Mouse (Mus musculus) liver, adult 2 months (tissue): ENCODE results near the gene Gm49510. TPM values are rescaled to one million over a fixed set of nuclear protein-coding genes. Genes with fewer than 3 reads are reported as not detected.

Source experiments
- DNase-seq: peaks from one replicate; pipeline ENCODE4 v3.0.0-alpha.2; 2011; ENCODE audit warnings: low read depth, low spot score; ENCODE audit errors: extremely low read depth
- H3K27ac ChIP-seq: fragments of 200-500 bp; replicated peaks from 2 replicates; pipeline ENCODE4 v1.5.1; 2012; ENCODE audit warnings: low read depth, mild to moderate bottlenecking, control low read depth, inconsistent platforms, low read length; ENCODE audit not compliant: insufficient read depth
- H3K27me3 ChIP-seq: fragments of 200-500 bp; 2 replicates; pipeline ENCODE4 v1.6.1; 2012; ENCODE audit warnings: mild to moderate bottlenecking, moderate library complexity, low read length, inconsistent platforms; ENCODE audit not compliant: control insufficient read depth, insufficient read depth
- H3K36me3 ChIP-seq: fragments of 200-500 bp; 2 replicates; pipeline ENCODE4 v1.6.1; 2012; ENCODE audit warnings: low read length, inconsistent platforms; ENCODE audit not compliant: control insufficient read depth, insufficient read depth
- H3K4me1 ChIP-seq: fragments of 200-500 bp; 2 replicates; pipeline ENCODE4 v1.6.1; 2011; ENCODE audit warnings: low read length; ENCODE audit not compliant: control insufficient read depth, insufficient read depth
- H3K4me3 ChIP-seq: fragments of 200-500 bp; 2 replicates; pipeline ENCODE4 v1.5.1; 2011; ENCODE audit warnings: low read depth, mild to moderate bottlenecking, control low read depth, low read length, moderate library complexity; ENCODE audit not compliant: insufficient read depth
- H3K79me2 ChIP-seq: fragments of 200-500 bp; 2 replicates; pipeline ENCODE4 v1.6.1; 2012; ENCODE audit warnings: inconsistent platforms, mild to moderate bottlenecking, low read length, moderate library complexity; ENCODE audit not compliant: control insufficient read depth, insufficient read depth
- H3K9ac ChIP-seq: fragments of 200-500 bp; 2 replicates; pipeline ENCODE4 v1.6.1; 2012; ENCODE audit warnings: low read depth, mild to moderate bottlenecking, control low read depth, inconsistent platforms, low read length
- CTCF ChIP-seq: fragments of 200-500 bp; IDR thresholded peaks from 2 replicates; pipeline ENCODE4 v1.5.1; 2011; ENCODE audit warnings: low read depth, low read length, control low read depth
- POLR2A ChIP-seq: fragments of 200-500 bp; IDR thresholded peaks from 2 replicates; pipeline ENCODE4 v1.6.1; 2011; ENCODE audit warnings: low read length, control low read depth; ENCODE audit not compliant: insufficient read depth; ENCODE audit errors: extremely low read depth
- WGBS: fragments of 180-500 bp; shearing (Covaris S2); methylation state at CpG from one replicate; pipeline ENCODE4 v1.1.7; 2018; 5-methylcytosine and 5-hydroxymethylcytosine counted together
- polyA plus RNA-seq: library from polyadenylated mRNA; depleted of rRNA; stranded (reverse); fragments of >200 nt; gene quantifications from 2 replicates; pipeline ENCODE4 v1.2.3, GENCODE M21; 2012
- total RNA-seq: library from RNA; depleted of rRNA; stranded (reverse); fragments of >200 nt; gene quantifications from 2 replicates; pipeline ENCODE4 v1.2.3, GENCODE M21; 2014

The Gm49510 gene
- total and polyA plus RNA-seq, 2 experiments: not detected

GRCm38 (mm10) chr15:78896149-78896548 is 3.3 kb upstream of the Gm49510 start:
- Histone ChIP-seq H3K79me2 (no peaks in the 10 kb centered on the region), H3K36me3 (no peaks in the 10 kb centered on the region), H3K4me1 (no peaks in the 10 kb centered on the region; the same call in 1 of the 2 replicates), H3K27me3 (no peaks in the 10 kb centered on the region), H3K27ac (no peak overlapping the region), H3K9ac (no peak overlapping the region), H3K4me3 (no peak overlapping the region)
- DNase-seq: no peak
- TF ChIP-seq POLR2A (no peak), CTCF (no peak)
- 65% methylated on average over 3 of the region's 3 CpGs for WGBS

- no peak for DNase-seq
- H3K4me1 ChIP-seq: no peaks in the 10 kb centered on the region; the same call in 1 of the 2 replicates
- H3K27me3 ChIP-seq: no peaks in the 10 kb centered on the region
- TF ChIP-seq POLR2A (no peak), CTCF (no peak)
- WGBS: 86% methylated on average over 4 of the region's 4 CpGs
- H3K79me2 ChIP-seq: no peaks in the 10 kb centered on the region
- no peak overlapping the region for H3K4me3 ChIP-seq
- no peak overlapping the region for H3K27ac ChIP-seq
- H3K9ac ChIP-seq: no peak overlapping the region
- no peaks in the 10 kb centered on the region for H3K36me3 ChIP-seq
These were observed 2.0 kb upstream of the Gm49510 start for GRCm38 (mm10) chr15:78897488-78897887.

GRCm38 (mm10) chr15:78898507-78899001 is 913 bp upstream of the Gm49510 start:
- 78% methylated on average over 6 of the region's 6 CpGs for whole genome bisulfite sequencing
- H3K79me2 ChIP-seq: no peaks in the 10 kb centered on the region
- H3K27ac ChIP-seq: no peak overlapping the region
- H3K36me3 ChIP-seq: no peaks in the 10 kb centered on the region
- no peak for TF ChIP-seq CTCF
- no peak for TF ChIP-seq POLR2A
- no peaks in the 10 kb centered on the region for H3K27me3 ChIP-seq
- DNase-seq: no peak
- H3K4me3 ChIP-seq: no peak overlapping the region
- H3K9ac ChIP-seq: no peak overlapping the region
- H3K4me1 ChIP-seq: no peaks in the 10 kb centered on the region; the same call in 1 of the 2 replicates

GRCm38 (mm10) chr15:78899740-78900584 is 495 bp downstream of the Gm49510 start, which contains the start of gene Sh3bp1:
Gene Sh3bp1 (plus strand): TSS chr15:78899768.
- no peak for TF ChIP-seq CTCF
- TF ChIP-seq POLR2A: 0 out of 2 replicates have a peak, but pooled peaks have one; percentile 23
- peak within 1 kb of the TSS; percentile 61 for H3K9ac ChIP-seq
- DNase-seq: no peak
- 8% methylated on average over 47 of the region's 47 CpGs for WGBS
- H3K27me3 ChIP-seq: no peaks in the 10 kb centered on the region
- no peaks in the 10 kb centered on the region for H3K79me2 ChIP-seq
- H3K4me3 ChIP-seq: peak within 1 kb of the TSS; percentile 52
- no peaks in the 10 kb centered on the region for H3K36me3 ChIP-seq
- no peaks in the 10 kb centered on the region; the same call in 1 of the 2 replicates for H3K4me1 ChIP-seq
- peak within 1 kb of the TSS; percentile 3; the same call in 1 of the 2 replicates for H3K27ac ChIP-seq

- no peaks in the 10 kb centered on the region for H3K36me3 ChIP-seq
- TF ChIP-seq POLR2A: no peak
- TF ChIP-seq CTCF: no peak
- peak overlapping the region; percentile 41; the same call in 1 of the 2 replicates for H3K9ac ChIP-seq
- 54% methylated on average over 18 of the region's 18 CpGs for WGBS
- no peak overlapping the region for H3K27ac ChIP-seq
- no peaks in the 10 kb centered on the region for H3K79me2 ChIP-seq
- H3K4me3 ChIP-seq: peak overlapping the region; percentile 52
- no peaks in the 10 kb centered on the region; the same call in 1 of the 2 replicates for H3K4me1 ChIP-seq
- no peak for DNase-seq
- no peaks in the 10 kb centered on the region for H3K27me3 ChIP-seq
These were observed 1.3 kb downstream of the Gm49510 start for GRCm38 (mm10) chr15:78900585-78901421.
